Mouse (Mus musculus) urinary bladder, postnatal 25 days (tissue): ENCODE data around the gene Nktr.

Source experiments
- DNase-seq: peaks from one replicate; pipeline ENCODE4 v3.0.0; 2022; ENCODE audit warnings: low spot score

Nktr gene

GRCm38 (mm10) chr9:121707801-121708200 is 11.2 kb upstream of the Nktr start:
- DNase-seq = no peak

DNA sequence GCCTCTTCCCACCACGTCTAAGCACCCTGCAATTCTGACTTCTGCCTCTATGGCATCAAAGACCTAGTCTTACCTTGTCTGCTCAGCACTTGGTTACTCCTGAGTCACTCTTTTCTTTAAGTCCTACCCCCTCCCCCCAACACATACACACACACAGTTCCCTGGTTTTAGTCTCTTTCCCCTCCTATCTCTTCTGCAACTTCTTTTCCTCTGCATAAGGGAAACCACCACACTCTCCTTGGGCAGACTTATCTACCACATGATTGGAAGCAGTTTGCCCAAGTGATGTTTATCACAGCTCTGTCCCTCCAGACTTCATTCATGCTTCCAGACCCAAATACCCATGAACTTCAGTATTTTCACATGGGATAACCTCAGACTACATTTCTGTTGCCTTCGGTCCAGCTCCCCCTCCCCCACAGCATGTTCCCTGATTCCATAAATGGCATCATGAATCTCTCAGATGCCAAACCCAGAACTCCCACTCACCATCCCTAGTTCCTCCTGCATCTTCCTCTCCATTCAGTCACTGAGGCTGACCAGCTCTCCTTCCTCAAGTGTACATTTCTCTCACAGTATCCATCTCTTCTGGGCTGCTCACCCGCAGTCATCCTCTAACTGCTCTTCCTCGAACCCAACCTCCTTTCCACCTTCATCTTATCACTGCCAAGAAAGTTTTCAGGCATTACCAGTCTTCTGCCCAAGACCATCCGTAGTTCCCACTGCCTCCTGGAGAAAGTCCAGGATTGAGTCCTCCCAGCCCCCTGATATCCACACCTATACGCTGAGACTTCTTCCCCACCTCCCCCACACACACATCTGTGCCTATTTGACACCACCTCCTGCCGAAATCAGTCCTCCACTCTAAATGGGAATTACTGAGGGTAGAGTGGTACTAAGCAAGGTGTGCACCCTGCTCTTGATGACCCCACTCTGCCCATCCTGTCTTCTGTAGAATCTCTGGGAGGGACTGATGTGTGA is 10.2 kb upstream of the Nktr start:
- DNase-seq = no peak

- DNase-seq = peak; percentile 97
Observed at GRCm38 (mm10) chr9:121709898-121710583, 8.9 kb upstream of the Nktr start, which contains the start of gene Ss18l2. TSS of gene Ss18l2 (plus strand) at chr9:121710329.

- DNase-seq = no peak
Observed at GRCm38 (mm10) chr9:121710584-121710975, 8.4 kb upstream of the Nktr start.

GRCm38 (mm10) chr9:121717048-121717447 is 1.9 kb upstream of the Nktr start:
- DNase-seq = no peak

DNA sequence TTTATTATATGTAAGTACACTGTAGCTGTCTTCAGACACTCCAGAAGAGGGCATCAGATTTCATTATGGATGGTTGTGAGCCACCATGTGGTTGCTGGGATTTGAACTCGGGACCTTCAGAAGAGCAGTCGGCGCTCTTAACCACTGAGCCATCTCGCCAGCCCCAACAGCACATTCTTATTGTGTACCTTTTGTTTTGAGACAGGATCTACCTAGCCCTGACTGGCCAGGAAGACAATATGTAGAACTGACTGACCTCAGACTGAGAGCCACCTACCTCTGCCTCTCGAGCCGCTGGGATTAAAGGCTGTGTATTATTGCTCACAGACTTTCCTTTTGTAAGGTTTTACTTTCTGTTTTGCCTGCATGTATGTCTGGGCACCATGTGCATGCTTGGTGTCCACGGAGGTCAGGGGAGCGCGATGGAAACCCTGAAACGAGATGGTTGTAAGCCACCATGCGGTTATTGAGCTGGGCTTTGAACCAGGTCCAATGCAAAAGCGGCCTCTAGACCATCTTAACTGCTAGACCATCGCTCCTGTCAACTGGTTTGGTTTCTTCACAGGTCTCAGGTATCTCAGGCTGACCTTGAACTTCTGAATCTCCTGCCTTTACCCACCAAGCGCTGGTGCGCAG is 781 bp upstream of the Nktr start:
- no peak for DNase-seq

DNA sequence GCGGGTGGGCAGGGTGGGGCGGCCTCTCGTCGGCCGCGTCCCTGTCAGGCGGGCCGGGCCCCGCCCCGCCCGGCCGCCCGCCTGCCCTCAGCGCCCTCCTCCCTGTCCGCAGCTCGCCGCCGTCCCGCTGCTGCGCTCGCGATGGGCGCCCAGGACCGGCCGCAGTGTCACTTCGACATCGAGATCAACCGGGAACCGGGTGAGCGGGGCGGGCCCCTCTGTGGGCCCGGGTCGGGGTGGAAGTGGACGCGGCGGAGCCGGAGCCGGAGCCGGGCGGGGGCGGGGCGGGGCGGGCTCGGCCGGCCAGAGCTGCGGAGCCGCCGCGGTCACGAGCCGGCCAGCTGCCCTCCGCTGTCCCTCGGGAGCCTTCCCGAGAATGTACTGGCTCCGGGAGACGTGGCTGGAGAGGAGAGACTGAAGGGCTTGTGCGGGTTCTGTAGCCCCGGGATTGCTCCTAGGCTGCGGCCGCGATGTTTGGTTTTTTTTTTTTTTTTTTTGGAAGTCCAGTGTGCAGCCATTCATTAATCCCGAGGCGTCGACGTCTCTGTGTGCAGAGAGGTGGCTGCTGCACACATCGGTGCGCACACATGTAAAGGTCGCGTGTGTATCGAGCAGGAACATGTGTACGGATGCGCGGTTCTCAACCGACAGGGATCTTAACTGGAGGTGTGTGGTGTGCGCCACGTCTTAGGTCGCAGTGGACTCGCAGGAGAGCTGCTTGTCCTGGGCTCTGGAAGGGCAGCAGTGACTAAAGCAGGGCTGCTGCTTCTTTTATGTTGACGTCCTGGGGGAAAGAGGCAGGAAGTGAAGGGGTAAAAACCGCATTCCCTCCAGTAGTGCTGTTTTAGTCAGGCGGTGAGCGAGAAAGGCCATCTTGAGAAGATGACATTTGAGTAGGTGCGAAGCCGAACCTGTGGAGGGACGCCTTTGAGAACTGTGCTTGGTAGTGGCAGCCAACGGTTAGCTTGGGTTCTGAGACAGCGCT is 670 bp downstream of the Nktr start:
- DNase-seq = no peak

- DNase-seq = no peak
Observed at GRCm38 (mm10) chr9:121740490-121740889, 21.5 kb downstream of the Nktr start.

GRCm38 (mm10) chr9:121741168-121741567 is 22.2 kb downstream of the Nktr start:
- DNase-seq = no peak

GRCm38 (mm10) chr9:121744051-121744450 is 25.1 kb downstream of the Nktr start:
- DNase-seq = no peak

- DNase-seq = no peak
Observed at GRCm38 (mm10) chr9:121752774-121753173, 33.8 kb downstream of the Nktr start.

DNA sequence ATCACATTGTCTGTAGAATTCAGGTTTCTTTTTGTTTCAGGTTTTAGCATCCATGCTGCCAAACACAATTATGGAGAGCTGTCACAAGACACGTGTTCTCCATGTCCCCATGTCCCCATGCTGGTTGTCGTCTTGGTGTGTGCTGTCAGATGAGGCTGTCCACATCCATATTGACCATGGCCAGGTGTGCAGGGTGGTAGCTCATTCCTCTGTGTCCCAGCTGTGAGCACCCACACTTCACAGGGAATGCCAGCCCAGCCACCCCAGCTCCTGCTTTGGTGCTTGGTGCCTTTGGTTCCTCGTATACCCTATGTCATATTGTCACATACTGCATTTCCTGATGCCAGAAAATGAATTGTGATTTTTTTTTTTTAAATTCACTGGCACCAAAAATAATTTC is 35.7 kb downstream of the Nktr start:
- DNase-seq = no peak

DNA sequence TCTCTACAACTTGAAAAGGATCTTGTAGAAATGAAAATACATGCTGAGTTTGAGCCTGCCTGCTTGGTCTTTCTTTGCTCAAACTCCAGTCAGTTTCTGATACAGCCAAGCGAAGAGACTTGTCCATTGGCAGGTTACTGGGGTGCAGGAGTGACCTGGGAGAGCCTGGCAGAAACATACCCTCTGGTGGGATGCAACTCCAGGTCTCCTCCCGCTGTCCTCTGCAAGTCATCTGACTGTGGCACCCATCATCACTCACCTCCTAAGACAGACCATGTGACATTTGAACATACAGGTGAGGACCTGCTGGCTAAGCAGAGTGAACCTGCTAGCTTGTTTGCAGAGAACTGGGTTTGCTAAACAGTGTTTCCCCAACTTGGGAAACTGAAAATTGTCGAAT is 37.8 kb downstream of the Nktr start:
- DNase-seq = no peak

DNA sequence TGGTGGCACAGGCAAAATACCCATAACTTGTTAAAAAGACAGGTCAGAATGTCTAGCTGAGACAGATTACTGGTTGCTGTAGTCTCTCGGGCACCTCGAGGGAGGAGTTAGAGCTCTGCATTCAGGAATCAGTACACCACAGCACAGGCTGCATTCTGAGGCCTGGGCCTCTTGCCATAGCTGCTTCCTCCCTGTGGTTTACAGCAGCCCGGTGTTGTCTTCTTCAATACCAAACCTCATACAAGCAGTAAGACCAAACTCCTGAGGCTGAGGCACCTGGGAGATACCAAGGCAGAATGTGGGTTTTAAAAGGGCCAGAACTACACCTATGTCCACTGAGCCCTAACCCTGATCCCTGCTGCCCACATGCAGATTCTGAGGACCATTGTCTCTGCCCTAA is 38.5 kb downstream of the Nktr start:
- no peak for DNase-seq

DNA sequence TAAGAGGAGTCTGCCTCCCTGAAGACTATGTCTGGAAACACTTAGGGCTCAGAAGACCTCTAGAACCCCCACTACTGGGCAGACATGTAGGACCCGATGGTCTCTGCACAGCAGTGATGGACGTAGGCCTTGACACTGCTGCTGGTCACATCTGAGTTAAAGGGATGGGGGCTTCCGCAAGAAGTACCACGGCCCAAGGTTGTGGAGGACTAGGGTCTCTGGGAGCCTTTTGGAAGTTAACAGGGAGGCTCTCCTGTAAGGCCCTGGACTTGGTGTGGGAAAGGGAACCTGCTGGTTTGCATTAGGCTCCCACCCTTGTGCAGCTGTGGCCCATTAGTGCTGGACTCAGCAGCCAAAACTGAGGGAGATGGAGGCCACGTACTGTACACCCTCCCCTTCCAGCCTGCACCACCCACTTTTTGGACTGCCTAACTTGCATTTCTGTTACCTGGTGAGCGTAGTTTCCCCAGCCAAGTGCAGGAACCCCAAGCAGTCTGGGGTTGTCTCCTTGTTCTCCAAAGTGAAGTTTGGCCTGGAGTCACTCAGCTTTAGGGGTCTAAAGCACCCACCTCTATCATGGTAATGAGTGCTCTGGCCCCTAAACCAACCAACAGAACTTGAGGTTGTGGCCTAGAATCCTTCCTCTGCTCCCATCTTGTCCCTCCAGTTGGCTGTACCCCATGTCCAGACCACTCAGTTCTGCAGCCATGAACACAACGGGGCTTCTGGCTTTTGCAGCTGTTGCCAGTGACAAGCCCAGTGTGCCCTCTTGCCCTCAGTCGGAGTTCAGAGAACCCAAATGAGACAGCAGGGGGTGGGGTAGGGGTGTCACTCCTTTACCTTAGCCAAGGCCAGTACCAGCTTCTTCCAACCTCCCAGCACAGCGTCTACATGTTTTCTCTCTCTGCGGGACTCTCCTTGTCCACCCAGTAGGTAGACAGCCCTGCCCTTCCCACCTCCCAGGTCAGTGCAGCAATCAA is 39.2 kb downstream of the Nktr start:
- no peak for DNase-seq

GRCm38 (mm10) chr9:121759091-121760081 is 40.4 kb downstream of the Nktr start, which contains the start of gene Zfp651:
TSS of gene Zfp651 (plus strand) at chr9:121759330.
- peak; percentile 48 for DNase-seq

- peak; percentile 67 for DNase-seq
Observed at GRCm38 (mm10) chr9:121760271-121761090, 41.5 kb downstream of the Nktr start.

DNA sequence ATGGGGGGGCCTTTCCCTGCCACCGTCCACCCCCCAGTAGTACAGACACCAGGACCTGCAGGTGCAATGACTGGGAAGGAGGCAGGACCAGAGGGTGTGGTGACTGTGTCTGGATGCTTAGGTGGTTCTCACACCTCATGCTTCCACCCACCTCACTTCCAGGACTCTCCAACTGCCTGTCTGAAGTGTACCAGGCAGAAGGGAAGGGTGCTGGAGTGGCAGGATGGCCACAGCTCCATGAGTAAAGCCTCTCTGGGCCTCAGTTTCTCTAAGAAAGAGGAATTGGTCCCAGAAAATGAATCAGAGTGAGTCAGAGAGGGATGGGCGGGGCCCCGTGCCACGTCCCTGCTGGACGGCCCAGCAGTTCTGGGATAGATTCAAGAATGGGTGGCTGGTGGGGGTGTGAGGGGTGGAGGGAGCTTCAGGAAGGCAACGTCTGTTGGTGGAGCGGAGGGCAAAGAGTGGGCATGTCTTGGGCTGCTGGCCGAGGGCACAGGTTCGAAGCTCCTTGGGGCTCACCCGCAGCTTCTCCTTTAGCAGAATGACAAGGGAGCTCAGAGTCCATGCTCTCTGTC is 42.2 kb downstream of the Nktr start:
- peak; percentile 43 for DNase-seq
